ENCODE assay signal across 22 mouse cellular contexts in the genomic region with DNA sequence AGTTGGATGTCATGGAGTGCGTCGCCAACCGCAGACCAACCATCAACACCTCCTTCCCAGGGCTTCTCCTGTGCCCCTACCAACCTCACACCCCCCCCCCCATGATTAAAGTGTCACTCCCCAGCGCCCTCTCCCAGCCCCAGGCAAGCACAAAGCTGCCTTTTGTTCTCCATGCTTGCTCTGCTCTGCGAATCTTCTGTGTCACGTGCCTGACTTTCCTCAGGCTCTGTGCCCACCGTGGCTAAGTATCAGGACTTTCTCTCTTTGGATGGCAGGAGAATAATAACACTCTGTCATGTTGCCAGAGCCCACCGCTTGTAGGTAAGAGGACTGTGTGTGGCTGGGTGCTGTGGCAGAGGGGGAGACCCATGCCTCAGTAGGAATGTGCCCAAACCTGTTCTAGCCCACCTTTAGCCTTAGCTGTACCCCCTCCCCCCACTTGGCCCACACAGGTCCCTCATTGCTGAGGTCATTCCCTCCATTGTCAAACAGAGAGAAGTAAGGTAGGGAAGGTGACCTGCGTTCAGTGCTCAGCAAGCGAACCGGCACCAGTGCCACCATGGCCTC.
DNase-seq lines count a peak whose midpoint lies in the region; ATAC-seq and TF ChIP-seq lines count a peak whose summit lies in the region.
"Had no signal": no experiment of that assay in that cellular context is flagged by ENCODE, and none has a peak within 500 bp of the region (broad histone marks: within the 10 kb centered on the region; RNA-seq: fewer than 3 reads in every experiment).

No protein-coding gene starts in this region.

- H3K4me2 ChIP-seq in forebrain, embryonic 12.5 days, result no peak overlapping the region
- no peak overlapping the region for H3K4me2 ChIP-seq in lung, embryonic 14.5 days
- H3K4me2 ChIP-seq in midbrain, embryonic 15.5 days, result no peak overlapping the region
- H3K4me2 ChIP-seq: hindbrain, embryonic 15.5 days; limb, embryonic 13.5 days; liver, embryonic 13.5 days; neural tube, embryonic 15.5 days; stomach, embryonic 15.5 days had no signal

- H3K4me3 ChIP-seq in forebrain, embryonic 10.5 days, result no peak overlapping the region
- no peak overlapping the region for H3K4me3 ChIP-seq in forebrain, embryonic 12.5 days (replicated peaks)
- H3K4me3 ChIP-seq in lung, embryonic 14.5 days (ENCODE audit: low read depth, low read length), result no peak overlapping the region
- H3K4me3 ChIP-seq in ES-E14 (ENCODE audit: insufficient read depth in 1 of 2, low read depth in 1 of 2, low read length in 2 of 2, poor library complexity in 1 of 2, severe bottlenecking in 1 of 2), result peak overlapping the region; percentile 14 to 33; a peak in 3 of 4 replicates
- no peak overlapping the region for H3K4me3 ChIP-seq in midbrain, embryonic 15.5 days
- no peak overlapping the region for H3K4me3 ChIP-seq in kidney, adult 2 months (ENCODE audit: insufficient read depth, low read depth, low read length)
- H3K4me3 ChIP-seq: hindbrain, embryonic 15.5 days; layer of hippocampus, adult 2 months; limb, embryonic 13.5 days; liver, embryonic 13.5 days; neural tube, embryonic 15.5 days; stomach, embryonic 15.5 days had no signal

- in situ Hi-C loops in ES-E14 (cut with MboI; ENCODE audit: low sequenced_read_pairs in 2 of 2, unreplicated experiment in 2 of 2), result no loop called here

- H3K4me1 ChIP-seq in forebrain, embryonic 10.5 days, result peaks cover 58% of the 10 kb centered on the region
- peaks cover 35% of the 10 kb centered on the region for H3K4me1 ChIP-seq in forebrain, embryonic 12.5 days
- H3K4me1 ChIP-seq in lung, embryonic 14.5 days (ENCODE audit: insufficient read depth), result no peaks in the 10 kb centered on the region; the same call in 1 of the 2 replicates
- peaks cover 28 to 80% of the 10 kb centered on the region in 2 experiments for H3K4me1 ChIP-seq in ES-E14 (ENCODE audit: control insufficient read depth in 2 of 2, insufficient read depth in 2 of 2, low read length in 2 of 2, poor library complexity in 1 of 2)
- peaks cover 30% of the 10 kb centered on the region for H3K4me1 ChIP-seq in midbrain, embryonic 15.5 days
- no peaks in the 10 kb centered on the region for H3K4me1 ChIP-seq in kidney, adult 2 months (ENCODE audit: control insufficient read depth, insufficient read depth, low read length)
- H3K4me1 ChIP-seq: liver, embryonic 13.5 days; stomach, embryonic 15.5 days had no signal

- H3K27me3 ChIP-seq in forebrain, embryonic 10.5 days (ENCODE audit: poor library complexity, severe bottlenecking), result peaks cover 13% of the 10 kb centered on the region
- H3K27me3 ChIP-seq in forebrain, embryonic 12.5 days, result peaks cover 6% of the 10 kb centered on the region; the same call in 1 of the 2 replicates
- no peaks in the 10 kb centered on the region for H3K27me3 ChIP-seq in lung, embryonic 14.5 days (ENCODE audit: insufficient read depth, low read length)
- no peaks in the 10 kb centered on the region for H3K27me3 ChIP-seq in midbrain, embryonic 15.5 days (replicated peaks)
- H3K27me3 ChIP-seq in kidney, adult 2 months (replicated peaks; ENCODE audit: control insufficient read depth, insufficient read depth, low read length), result no peaks in the 10 kb centered on the region
- H3K27me3 ChIP-seq: hindbrain, embryonic 15.5 days; stomach, embryonic 15.5 days had no signal

- no peak for TF ChIP-seq CTCF in lung, embryonic 14.5 days (IDR thresholded peaks at IDR 0.05; ENCODE audit: low read depth)
- no peak for TF ChIP-seq CTCF in kidney, adult 2 months (conservative IDR thresholded peaks at IDR 0.05; ENCODE audit: insufficient read depth, insufficient read length, low read depth, low read length)

- H3K27ac ChIP-seq in forebrain, embryonic 10.5 days, result peak overlapping the region; percentile 52
- no peak overlapping the region for H3K27ac ChIP-seq in forebrain, embryonic 12.5 days
- H3K27ac ChIP-seq in lung, embryonic 14.5 days (ENCODE audit: low read depth), result peak overlapping the region; percentile 76
- H3K27ac ChIP-seq in ES-E14 (ENCODE audit: insufficient read depth, low read depth, low read length, poor library complexity, severe bottlenecking), result peak overlapping the region; percentile 55
- 0 out of 2 replicates have a peak overlapping the region, but pooled peaks have one; percentile 14 for H3K27ac ChIP-seq in midbrain, embryonic 15.5 days
- no peak overlapping the region for H3K27ac ChIP-seq in kidney, adult 2 months (ENCODE audit: insufficient read depth, low read depth, low read length)
- H3K27ac ChIP-seq: hindbrain, embryonic 15.5 days; layer of hippocampus, adult 2 months; limb, embryonic 13.5 days; liver, embryonic 13.5 days; neural tube, embryonic 15.5 days; stomach, embryonic 15.5 days had no signal

- DNase-seq in forebrain, embryonic 10.5 days (ENCODE audit: extremely low spot score, low spot score), result no peak
- DNase-seq in lung, embryonic 14.5 days, result peak; percentile 59
- no peak for DNase-seq in lung, postnatal 4 days
- no peak for DNase-seq in ES-E14 (ENCODE audit: low read depth, low spot score)
- DNase-seq in embryo, embryonic 11 days, result no peak
- no peak for DNase-seq in kidney, adult 2 months
- DNase-seq: adrenal gland, postnatal 25 days; cerebellum, adult 18-20 months; cerebellum, postnatal 25 days; kidney, postnatal 10 days; layer of hippocampus, postnatal 36 days; liver, embryonic 13.5 days; lung, postnatal 14 days; right cerebral cortex, postnatal 25 days had no signal

- no peaks in the 10 kb centered on the region for H3K9me3 ChIP-seq in forebrain, embryonic 10.5 days
- H3K9me3 ChIP-seq in forebrain, embryonic 12.5 days, result no peaks in the 10 kb centered on the region
- H3K9me3 ChIP-seq in lung, embryonic 14.5 days (ENCODE audit: low read depth, low read length), result no peaks in the 10 kb centered on the region
- no peaks in the 10 kb centered on the region for H3K9me3 ChIP-seq in ES-E14 (ENCODE audit: control insufficient read depth, insufficient read depth, low read depth, low read length)
- no peaks in the 10 kb centered on the region for H3K9me3 ChIP-seq in midbrain, embryonic 15.5 days
- H3K9me3 ChIP-seq: hindbrain, embryonic 15.5 days; limb, embryonic 13.5 days; liver, embryonic 13.5 days; neural tube, embryonic 15.5 days; stomach, embryonic 15.5 days had no signal

- no peak for ATAC-seq in forebrain, embryonic 12.5 days (ENCODE audit: low FRiP score)
- ATAC-seq in lung, embryonic 14.5 days (ENCODE audit: insufficient read depth), result peak; percentile 86
- peak; percentile 48 for ATAC-seq in midbrain, embryonic 15.5 days (replicated peaks)
- ATAC-seq: intestine, postnatal 0 days had no signal

- H3K9ac ChIP-seq in forebrain, embryonic 12.5 days, result no peak overlapping the region
- no peak overlapping the region for H3K9ac ChIP-seq in lung, embryonic 14.5 days
- peak overlapping the region; percentile 19 for H3K9ac ChIP-seq in ES-E14 (ENCODE audit: insufficient read depth, low read depth, low read length, poor library complexity, severe bottlenecking)
- no peak overlapping the region for H3K9ac ChIP-seq in midbrain, embryonic 15.5 days
- H3K9ac ChIP-seq: hindbrain, embryonic 15.5 days; limb, embryonic 13.5 days; liver, embryonic 13.5 days; neural tube, embryonic 15.5 days; stomach, embryonic 15.5 days had no signal

- WGBS in forebrain, embryonic 10.5 days, result 61% methylated on average over 11 of the region's 11 CpGs
- 56% methylated on average over 11 of the region's 11 CpGs for WGBS in forebrain, embryonic 12.5 days
- WGBS in lung, embryonic 14.5 days, result 39% methylated on average over 11 of the region's 11 CpGs
- WGBS in midbrain, embryonic 15.5 days, result 52% methylated on average over 11 of the region's 11 CpGs
- 76% methylated on average over 11 of the region's 11 CpGs for WGBS in kidney, adult 2 months

- TF ChIP-seq POLR2A in kidney, adult 2 months (IDR thresholded peaks at IDR 0.05; ENCODE audit: low read depth, low read length), result no peak

- no peaks in the 10 kb centered on the region for H3K36me3 ChIP-seq in forebrain, embryonic 10.5 days (replicated peaks)
- H3K36me3 ChIP-seq in forebrain, embryonic 12.5 days (replicated peaks), result no peaks in the 10 kb centered on the region
- H3K36me3 ChIP-seq in lung, embryonic 14.5 days (ENCODE audit: insufficient read depth), result no peaks in the 10 kb centered on the region
- H3K36me3 ChIP-seq in ES-E14 (ENCODE audit: control insufficient read depth, insufficient read depth, low read length, poor library complexity, severe bottlenecking), result peaks cover 1% of the 10 kb centered on the region; the same call in 1 of the 2 replicates
- H3K36me3 ChIP-seq in midbrain, embryonic 15.5 days (replicated peaks), result no peaks in the 10 kb centered on the region
- no peaks in the 10 kb centered on the region for H3K36me3 ChIP-seq in kidney, adult 2 months (ENCODE audit: control insufficient read depth, insufficient read depth, low read length)
- H3K36me3 ChIP-seq: hindbrain, embryonic 15.5 days; limb, embryonic 13.5 days; liver, embryonic 13.5 days; neural tube, embryonic 15.5 days; stomach, embryonic 15.5 days had no signal

TF ChIP-seq in ES-E14, 5 proteins besides CTCF, POLR2A, EP300 and RAD21:
- TF ChIP-seq ZC3H11A (IDR thresholded peaks at IDR 0.05; ENCODE audit: borderline replicate concordance, low read depth, low read length) (no peak), HCFC1 (IDR thresholded peaks at IDR 0.05; ENCODE audit: borderline replicate concordance, insufficient read depth, low read length) (no peak), ZNF384 (IDR thresholded peaks at IDR 0.05; ENCODE audit: low read depth, low read length) (no peak), CHD2 (IDR thresholded peaks at IDR 0.05; ENCODE audit: low read depth, low read length) (no peak), MAFK (IDR thresholded peaks at IDR 0.05; ENCODE audit: insufficient read depth, low read depth, low read length) (no peak)

Comparison
In these comparisons a context has a peak if more than half of its experiments do, and no peak if none do; other contexts are left out.
1. H3K27ac ChIP-seq: peak in forebrain, embryonic 10.5 days (single experiment), lung, embryonic 14.5 days (single experiment), ES-E14 (single experiment) and midbrain, embryonic 15.5 days (single experiment); none in forebrain, embryonic 12.5 days (single experiment) and kidney, adult 2 months (single experiment).
2. H3K4me3 ChIP-seq: peak in ES-E14 (2 of 2); none in forebrain, embryonic 10.5 days (single experiment), forebrain, embryonic 12.5 days (single experiment), lung, embryonic 14.5 days (single experiment), midbrain, embryonic 15.5 days (single experiment) and kidney, adult 2 months (single experiment).